Mouse (Mus musculus) liver (tissue): ENCODE data around the gene Myl9.

Experiments used
- DNase-seq: peaks from one replicate; pipeline ENCODE4 v3.0.0-alpha.2; 2020; ENCODE audit warnings: mixed read lengths

Gene Myl9

DNA sequence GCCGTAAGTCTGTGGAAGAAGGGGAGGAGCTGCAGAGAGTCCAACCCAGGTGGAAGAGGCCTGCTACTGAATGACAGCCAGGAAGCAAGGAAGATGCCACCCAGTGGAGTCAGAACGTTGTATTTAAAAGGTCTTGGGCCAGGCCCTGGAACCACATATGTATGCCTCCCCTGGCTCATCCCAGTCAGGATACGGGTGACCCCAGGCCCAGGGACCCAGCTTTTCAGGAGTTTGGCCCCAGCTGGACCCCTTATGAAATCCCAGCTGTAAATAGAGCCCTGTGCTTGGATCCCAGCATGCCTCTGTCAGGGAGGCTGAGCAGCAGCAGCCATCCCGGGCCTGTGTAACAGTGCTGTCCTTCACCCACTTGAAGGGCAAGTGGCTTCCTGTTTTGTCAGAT lies 10.5 kb upstream of the Myl9 start:
- no peak for DNase-seq

DNA sequence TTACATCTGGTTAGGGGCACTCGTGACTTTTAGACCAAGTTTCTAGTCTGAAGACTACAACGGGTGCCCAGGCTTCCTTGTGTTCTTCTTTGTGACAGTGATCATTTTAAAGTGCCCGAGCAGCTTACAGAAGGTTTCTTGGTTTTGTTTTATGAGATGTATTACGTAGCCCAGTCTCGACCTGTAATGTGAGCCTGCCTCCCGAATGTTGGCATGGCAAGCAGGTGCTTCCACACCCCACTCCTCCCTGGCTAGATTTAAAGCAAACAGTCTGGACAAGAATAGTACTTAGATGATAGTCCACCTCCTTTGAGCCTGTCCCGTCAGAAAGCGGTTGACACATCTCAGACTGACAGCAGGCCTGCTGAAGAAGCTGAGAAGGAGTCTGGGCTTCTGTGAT lies 9.6 kb upstream of the Myl9 start:
- DNase-seq: no peak

DNA sequence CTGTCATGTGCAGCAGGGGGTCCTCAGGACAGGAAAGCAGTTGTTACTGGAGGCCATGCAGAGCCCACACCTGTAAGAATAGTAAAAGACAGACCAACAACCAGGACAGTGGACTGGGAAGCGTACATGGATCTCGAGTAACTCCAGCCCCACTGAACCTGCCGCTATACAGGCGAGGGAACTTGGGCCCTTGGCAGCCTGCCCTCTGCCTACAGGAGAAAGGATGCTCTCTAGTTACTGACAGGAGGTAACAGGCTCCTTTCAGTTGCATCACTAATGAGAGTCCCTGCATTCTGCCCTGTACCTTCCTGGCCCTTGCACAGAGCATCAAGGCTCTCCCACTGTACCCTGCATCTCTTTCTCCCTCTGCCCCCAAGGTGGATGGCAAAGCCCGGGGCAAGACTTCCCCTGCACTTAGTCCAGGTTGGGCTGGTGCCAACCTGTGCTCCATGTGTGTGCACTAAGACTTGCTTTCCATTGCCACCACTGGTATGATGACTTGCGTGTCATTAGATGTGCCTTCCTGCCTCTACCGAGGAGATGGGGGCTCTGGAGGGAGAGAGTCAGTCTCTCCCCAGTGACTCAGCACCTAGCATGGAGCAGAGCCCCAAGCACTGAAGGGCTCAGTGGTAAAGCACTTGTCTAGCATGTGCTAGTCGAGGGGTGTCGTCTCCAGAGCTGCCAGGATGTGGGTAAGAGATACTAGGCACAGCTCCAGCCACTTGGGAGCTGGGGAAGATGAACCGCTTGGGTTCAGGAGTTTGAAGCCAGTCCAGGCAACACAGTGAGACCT lies 8.8 kb upstream of the Myl9 start:
- DNase-seq: no peak

GRCm38 (mm10) chr2:156767108-156767507 lies 8.1 kb upstream of the Myl9 start:
- no peak for DNase-seq

DNA sequence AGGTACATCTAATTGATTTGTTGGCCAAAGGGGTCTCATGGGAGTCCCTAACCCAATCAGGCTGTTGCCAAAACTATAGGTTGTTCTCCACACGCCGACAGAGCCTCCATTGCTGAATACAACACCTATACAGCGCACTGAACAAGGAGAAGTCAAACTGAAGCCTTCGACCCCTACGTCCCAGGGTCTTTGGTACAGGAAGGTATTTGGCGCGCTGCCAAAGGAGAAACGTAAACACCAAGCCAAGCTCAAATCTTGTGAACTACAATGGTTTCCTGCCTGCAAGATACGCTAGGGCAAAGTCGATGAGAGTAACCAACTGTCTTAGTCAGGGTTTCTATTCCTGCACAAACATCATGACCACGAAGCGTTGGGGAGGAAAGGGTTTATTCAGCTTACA lies 5.9 kb upstream of the Myl9 start:
- no peak for DNase-seq

DNA sequence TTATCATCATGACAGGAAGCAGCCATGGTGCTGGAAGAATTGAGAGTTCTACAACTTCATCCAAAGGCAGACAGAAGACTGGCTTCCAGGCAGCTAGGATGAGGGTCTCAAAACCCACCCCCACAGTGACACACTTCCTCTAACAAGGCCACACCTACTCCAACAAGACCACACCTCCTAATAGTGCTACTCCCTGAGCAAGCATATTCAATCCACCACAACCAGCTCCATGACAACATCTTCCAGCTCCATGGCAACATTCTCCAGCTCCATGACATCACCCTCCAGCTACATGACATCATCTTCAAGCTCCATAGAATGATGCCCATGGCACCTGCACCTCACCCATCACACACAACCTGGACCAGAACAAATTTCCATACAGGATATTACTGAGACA lies 1.8 kb upstream of the Myl9 start:
- no peak for DNase-seq

GRCm38 (mm10) chr2:156774035-156774737 lies 1.0 kb upstream of the Myl9 start:
- DNase-seq: no peak

- DNase-seq: no peak
Measured at GRCm38 (mm10) chr2:156775455-156776435, 525 bp downstream of the Myl9 start.

GRCm38 (mm10) chr2:156776907-156777306 lies 1.7 kb downstream of the Myl9 start:
- no peak for DNase-seq

DNA sequence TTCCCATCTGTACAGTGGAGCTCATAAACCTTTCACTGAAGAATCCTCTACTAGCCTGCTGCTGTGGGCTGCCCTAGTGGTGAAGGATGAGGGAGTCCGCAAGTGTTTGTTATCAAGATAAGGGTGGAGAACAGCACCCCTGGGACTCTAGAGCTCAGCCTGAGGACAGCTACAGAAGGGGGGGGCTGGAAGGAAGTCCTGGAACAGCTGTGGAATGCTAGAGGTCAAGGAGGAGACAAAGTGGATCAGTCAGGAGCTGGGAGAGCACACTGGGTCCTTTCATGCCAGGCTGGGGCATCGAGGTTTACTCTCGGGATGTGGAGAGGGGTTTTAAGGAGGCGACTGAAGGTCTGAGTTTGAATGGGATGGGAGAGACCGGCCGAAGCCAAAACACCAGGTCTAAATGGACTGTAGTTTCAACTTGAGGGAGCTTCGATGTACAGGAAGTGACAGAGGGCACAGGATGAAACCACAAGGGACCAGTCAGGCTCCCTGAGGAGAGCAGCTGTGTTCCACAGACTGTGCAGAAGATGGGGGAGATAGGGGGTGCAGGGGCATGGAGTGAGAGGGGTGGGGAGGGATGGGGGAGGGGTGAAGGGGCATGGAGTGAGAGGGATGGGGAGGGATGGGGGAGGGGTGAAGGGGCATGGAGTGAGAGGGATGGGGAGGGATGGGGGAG lies 2.2 kb downstream of the Myl9 start:
- no peak for DNase-seq

DNA sequence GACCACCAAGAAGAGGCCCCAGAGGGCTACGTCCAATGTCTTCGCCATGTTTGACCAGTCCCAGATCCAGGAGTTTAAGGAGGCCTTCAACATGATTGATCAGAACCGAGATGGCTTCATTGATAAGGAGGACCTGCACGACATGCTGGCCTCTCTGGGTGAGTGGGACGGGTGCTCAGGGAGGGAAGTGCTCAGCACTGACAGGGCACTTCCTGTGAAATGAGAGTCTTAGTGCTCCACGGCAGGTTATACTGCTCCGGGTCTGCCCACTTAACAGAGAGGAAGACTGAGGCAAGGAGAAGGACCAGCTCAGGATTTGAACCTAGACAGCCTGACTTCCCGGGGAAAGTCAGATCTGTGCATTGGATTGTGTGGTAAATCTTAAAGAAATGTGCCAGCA lies 3.4 kb downstream of the Myl9 start:
- DNase-seq: no peak

DNA sequence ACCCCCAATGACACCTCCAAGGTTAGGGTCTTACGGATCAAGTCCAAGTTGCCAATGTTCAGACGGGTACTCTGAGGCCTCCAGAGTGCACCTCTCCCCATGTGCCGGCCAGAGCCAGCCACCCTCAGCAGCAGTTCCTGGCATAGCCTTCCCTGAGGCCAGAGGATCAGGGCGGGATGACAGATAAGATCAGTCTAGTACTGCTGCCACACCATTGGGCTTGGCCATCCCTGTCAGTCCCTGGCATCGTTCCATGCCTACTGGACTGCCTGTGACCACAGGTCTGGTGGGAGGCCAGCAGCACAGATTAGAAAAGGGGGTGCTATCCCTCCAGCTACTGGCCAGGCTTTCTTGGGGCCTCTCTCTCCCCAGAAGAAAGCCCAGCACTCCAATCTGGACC lies 3.8 kb downstream of the Myl9 start:
- DNase-seq: no peak

GRCm38 (mm10) chr2:156779488-156779887 lies 4.3 kb downstream of the Myl9 start:
- DNase-seq: no peak

DNA sequence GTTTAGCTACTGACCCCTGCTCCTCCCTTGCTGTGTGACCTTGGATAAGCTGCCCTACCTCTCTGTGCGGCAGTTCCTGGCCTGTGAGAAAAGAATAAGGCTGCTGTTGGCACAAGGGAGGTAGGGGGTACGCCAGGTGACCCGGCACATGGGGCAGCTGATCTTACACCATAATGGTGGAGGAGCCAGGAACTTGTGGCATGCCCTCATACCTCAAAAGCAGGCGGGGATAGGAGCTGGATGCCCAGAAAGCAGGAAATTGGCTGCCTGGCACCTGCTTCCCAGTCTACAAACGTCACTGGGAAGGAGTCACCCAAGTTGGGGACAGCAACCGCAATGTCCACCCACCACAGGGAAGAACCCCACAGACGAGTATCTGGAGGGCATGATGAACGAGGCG lies 4.9 kb downstream of the Myl9 start:
- no peak for DNase-seq

- peak; percentile 84 for DNase-seq
Measured at GRCm38 (mm10) chr2:156780752-156781151, 5.5 kb downstream of the Myl9 start.

DNA sequence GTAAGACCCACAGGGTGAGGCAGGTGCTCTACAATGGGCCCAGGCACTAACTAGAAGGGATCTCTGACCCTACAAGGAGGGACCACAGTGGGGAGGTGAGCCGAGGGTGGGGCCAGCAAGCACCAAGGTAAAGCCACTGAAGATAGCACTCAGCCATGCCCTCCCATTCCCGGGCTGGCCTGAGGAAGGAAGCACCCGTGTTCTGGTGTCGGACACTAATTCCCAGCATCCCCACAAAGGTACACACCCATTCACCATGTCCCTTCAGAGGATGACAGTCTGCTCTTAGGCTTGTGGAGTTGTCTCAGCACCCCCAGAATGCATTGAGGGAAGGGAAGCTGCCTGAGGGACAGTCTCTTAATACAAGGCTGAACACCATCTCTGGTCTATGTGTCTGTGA lies 6.1 kb downstream of the Myl9 start:
- DNase-seq: peak; percentile 34

- peak; percentile 68 for DNase-seq
Measured at GRCm38 (mm10) chr2:156781836-156782480, 6.7 kb downstream of the Myl9 start.

- DNase-seq: no peak
Measured at GRCm38 (mm10) chr2:156782481-156783348, 7.5 kb downstream of the Myl9 start.

- peak; percentile 81 for DNase-seq
Measured at GRCm38 (mm10) chr2:156783349-156783728, 8.1 kb downstream of the Myl9 start.

- no peak for DNase-seq
Measured at GRCm38 (mm10) chr2:156784016-156784585, 8.9 kb downstream of the Myl9 start.

DNA sequence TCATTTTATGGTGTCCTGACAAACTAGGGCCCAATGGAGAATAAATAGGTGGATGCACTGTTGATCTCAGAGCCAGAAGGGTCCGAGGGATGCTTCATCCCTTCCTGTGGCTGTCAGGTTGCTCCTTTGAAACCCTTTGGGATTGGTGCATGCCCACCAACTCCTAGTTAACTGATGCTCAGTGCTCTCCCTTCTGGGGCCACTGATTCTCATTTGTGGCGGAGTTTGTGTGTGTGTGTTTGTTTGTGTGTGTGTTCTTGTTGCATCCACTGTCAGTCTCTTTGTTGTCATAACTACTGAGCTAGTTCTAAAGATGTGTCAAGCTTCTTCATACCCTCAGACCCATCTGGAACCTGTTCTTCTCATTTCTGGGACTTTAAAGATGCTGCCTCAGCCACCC lies 9.7 kb downstream of the Myl9 start:
- DNase-seq: no peak
